Mouse (Mus musculus) macrophage (primary cell): ENCODE measurements around the gene Pde10a. TPM values are rescaled to one million over a fixed set of nuclear protein-coding genes. Genes with fewer than 3 reads are reported as not detected.

ENCODE experiments used
- H3K27ac ChIP-seq: fragments of 350-480 bp; formaldehyde crosslinking; 2 replicates; pipeline ENCODE4 v1.9.0; 2021
- H3K36me3 ChIP-seq: fragments of 350-480 bp; formaldehyde crosslinking; 2 replicates; pipeline ENCODE4 v1.9.0; 2021; ENCODE audit errors: inconsistent target
- H3K4me3 ChIP-seq: fragments of 350-480 bp; formaldehyde crosslinking; 2 replicates; pipeline ENCODE4 v1.9.0; 2021; ENCODE audit errors: inconsistent target
- H3K79me2 ChIP-seq: fragments of 350-480 bp; formaldehyde crosslinking; 2 replicates; pipeline ENCODE4 v1.9.0; 2021; ENCODE audit errors: inconsistent target
- WGBS: methylation state at CpG from one replicate; pipeline ENCODE4 v1.1.7; 2026; ENCODE audit warnings: inconsistent platforms; ENCODE audit not compliant: missing documents; 5-methylcytosine and 5-hydroxymethylcytosine counted together
- polyA plus RNA-seq: library from polyadenylated mRNA; stranded (reverse); fragments of 250-400 nt; gene quantifications from 3 replicates; pipeline ENCODE4 v1.2.4, GENCODE M21; 2018; ENCODE audit warnings: inconsistent platforms

The Pde10a gene
- polyA plus RNA-seq, 1 experiment from 2014 or later: 0.27 TPM

DNA sequence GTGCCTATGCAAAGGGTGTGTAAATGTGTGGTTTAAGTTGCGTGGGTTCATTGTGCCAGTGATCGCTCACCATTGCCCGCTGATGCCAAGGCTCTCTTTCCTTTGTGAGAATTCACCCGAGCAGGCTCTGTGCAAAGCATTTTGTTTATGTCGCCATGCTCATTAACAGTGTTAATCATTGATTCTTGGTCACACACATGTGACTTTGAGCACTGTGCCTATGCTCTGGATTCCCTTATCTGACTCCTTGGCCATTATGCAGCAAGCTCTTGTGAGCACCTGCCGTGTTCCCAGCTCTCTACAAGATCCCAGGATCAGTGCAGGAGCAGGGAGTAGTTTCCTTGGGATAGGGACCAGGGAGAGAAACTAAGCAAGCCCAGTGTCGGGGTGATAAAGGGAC lies 318.8 kb downstream of the Pde10a start:
- WGBS: 95% methylated on average over 7 of the region's 7 CpGs

DNA sequence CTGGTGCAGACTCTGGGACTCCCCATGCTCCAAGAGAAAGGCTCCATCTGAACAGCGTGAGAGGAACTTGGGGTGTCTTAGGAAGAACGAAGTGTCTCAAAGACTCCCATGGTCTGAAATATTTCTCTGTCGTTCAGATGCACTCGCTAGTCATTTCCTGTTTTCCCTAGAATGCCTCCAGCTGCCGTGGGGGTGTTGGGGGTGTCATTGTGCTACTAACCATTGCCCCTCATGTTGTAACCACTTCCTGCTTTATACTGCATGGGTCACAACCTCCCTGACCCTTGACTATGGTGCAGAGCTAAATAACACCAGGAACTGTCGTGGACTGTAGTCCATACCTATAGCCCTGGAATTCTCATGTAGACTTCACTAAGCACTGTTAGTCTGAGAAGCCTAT lies 321.3 kb downstream of the Pde10a start:
- no peak overlapping the region for H3K27ac ChIP-seq
- 7% methylated on average over 6 of the region's 6 CpGs for WGBS

More for the DNA sequence above, 318.8 kb downstream of the Pde10a start:
- no peak overlapping the region for H3K4me3 ChIP-seq
- no peaks in the 10 kb centered on the region for H3K36me3 ChIP-seq
- H3K79me2 ChIP-seq: no peaks in the 10 kb centered on the region
- no peak overlapping the region for H3K27ac ChIP-seq

DNA sequence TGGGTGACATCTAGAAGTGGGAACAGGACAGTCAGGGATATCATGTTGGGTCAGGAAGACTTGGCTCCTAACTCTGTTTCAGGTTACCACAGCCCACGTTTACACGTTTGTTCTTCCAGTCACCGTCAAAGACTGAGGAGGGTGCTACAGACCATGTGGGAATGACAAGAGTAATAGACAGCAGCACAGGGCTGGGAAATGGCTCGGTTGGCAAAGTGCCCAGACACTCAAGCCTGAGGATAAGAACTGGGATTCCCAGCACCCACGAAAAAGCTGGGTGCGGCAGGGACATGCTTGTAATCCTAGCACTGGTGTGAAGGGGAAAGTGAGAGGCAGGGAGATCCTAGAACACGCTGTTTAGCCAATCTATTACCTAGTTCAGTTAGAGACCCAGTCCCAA lies 322.4 kb downstream of the Pde10a start:
- Histone ChIP-seq H3K79me2 (no peaks in the 10 kb centered on the region), H3K36me3 (no peaks in the 10 kb centered on the region), H3K27ac (no peak overlapping the region), H3K4me3 (no peak overlapping the region)
- WGBS: 94% methylated on average over 7 of the region's 7 CpGs

More for the DNA sequence above, 321.3 kb downstream of the Pde10a start:
- Histone ChIP-seq H3K4me3 (no peak overlapping the region), H3K36me3 (no peaks in the 10 kb centered on the region), H3K79me2 (no peaks in the 10 kb centered on the region)

DNA sequence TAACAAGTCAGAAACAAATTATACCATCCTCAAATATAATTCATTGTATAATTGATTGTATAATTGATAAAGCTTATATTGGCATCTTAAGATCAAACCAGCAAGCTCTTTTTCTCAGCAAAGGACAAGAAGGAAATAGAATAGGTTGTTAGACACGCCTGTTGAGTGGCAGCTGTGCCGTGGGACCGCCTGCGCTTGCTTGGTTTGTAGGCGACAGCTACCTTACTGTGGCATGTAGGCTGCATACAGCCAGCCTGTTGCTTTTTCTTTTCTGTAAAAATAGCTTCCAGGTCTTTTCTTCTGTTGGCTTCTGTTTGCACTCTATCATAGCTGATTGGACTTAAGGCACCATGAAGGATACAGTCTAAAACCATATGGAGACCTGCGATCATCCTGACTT lies 326.7 kb downstream of the Pde10a start:
- Histone ChIP-seq H3K79me2 (no peaks in the 10 kb centered on the region), H3K36me3 (no peaks in the 10 kb centered on the region), H3K27ac (no peak overlapping the region), H3K4me3 (no peak overlapping the region)
- 97% methylated on average over 6 of the region's 6 CpGs for WGBS

DNA sequence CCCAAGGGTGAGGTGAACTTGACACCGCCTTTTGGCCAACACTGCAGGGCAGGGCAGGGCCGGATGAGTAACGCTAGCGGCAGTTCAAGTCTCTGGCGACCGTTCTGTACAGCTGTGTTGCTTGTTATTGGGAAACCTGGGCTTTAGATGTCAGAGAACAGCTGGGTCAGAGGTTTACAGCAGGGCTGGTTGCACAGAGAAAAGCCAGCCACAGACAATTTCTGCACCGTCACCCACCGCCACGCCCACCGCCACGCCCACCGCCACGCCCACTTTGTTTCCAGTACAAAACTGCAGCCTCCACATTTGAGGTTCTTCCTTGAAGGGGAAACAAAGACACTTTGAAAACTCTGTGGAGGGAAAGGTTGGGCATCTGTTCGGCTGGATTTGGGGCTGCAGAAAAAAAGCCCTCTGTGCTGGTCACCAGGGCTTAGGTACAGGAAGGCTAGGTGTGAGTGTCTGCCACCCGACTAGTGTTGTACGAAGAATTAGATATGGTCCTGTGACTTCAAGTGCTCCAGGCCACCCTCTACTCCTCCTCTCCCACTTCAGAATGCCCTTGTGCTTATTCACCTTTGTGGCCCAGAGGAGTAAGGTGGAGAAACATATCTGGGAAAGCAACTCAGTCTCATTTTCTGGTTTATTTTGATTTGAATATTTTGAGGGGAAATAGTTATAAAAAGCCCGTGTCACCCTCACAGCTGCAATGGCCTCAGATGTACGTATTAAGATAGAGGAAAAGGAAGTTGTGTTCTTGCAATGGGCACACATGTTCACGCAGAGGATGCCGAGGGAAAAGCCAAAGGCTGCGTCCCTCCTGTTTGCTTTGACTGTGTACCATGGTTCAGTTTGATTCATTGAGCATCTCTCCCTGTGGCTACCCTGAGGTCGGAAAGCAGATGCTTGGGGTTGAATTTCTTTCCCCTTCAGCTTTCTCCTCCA lies 331.5 kb downstream of the Pde10a start:
- H3K79me2 ChIP-seq: no peaks in the 10 kb centered on the region
- no peaks in the 10 kb centered on the region for H3K36me3 ChIP-seq
- no peak overlapping the region; the same call in 1 of the 2 replicates for H3K4me3 ChIP-seq
- 10% methylated on average over 22 of the region's 22 CpGs for WGBS
- no peak overlapping the region for H3K27ac ChIP-seq

DNA sequence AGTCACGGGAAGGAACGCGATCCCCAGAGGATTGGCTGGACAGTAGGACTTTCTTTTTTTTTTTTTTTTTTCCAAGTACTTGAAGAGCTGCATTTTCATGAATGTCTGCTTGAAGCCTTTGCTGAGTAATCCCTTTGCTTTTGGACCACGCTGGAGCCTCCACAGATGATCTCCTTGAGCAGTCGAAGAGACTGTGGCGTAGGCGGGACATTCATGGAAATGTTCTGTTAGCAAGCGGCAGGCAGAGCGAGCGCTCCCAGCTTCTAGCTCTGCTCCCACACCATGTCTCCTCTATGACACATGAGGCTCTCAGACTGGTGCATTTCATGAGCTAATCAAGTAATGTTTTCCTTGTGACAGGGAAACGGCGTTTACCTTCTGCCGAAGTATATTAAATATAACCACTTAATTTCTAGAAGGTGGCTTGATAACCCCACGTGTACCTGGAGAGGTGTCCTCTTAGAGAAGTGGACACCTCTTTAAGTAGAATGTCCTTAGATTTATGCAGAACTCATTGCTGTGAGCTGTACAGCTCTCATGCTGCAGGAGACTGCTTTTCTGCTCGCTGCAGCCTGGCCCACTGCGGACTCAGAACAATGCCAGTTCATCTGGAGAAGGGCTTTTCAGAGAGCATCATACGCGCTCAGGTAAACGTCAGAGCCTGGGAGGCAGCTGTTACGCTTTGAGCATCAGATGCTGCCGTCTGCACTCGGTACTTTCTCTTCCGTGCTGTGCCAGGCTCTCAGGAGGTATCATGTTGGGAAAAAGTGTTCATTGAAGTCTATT lies 333.7 kb downstream of the Pde10a start:
- Histone ChIP-seq H3K79me2 (no peaks in the 10 kb centered on the region), H3K27ac (no peak overlapping the region), H3K36me3 (no peaks in the 10 kb centered on the region), H3K4me3 (no peak overlapping the region)
- 94% methylated on average over 23 of the region's 23 CpGs for WGBS

DNA sequence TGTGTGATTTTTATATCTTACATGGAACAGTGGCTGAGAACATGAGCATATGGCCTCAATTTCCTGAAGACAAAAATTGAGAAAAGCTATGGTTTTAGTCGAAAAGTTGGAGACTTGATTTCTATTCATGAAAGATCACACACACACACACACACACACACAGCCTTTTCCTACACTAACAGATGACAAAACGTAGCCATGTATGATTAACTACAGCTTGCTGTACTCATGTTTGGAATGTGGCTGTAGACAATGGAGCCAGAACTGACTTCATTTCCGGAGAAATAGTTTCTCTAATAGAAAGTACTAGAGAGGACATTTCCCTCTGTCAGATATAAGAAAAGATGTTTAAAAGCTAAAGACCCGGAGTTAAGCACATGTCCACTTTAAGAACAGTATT lies 334.3 kb downstream of the Pde10a start:
- H3K4me3 ChIP-seq: no peak overlapping the region
- no peaks in the 10 kb centered on the region for H3K36me3 ChIP-seq
- WGBS: 59% methylated on average over 4 of the region's 4 CpGs
- no peaks in the 10 kb centered on the region for H3K79me2 ChIP-seq
- no peak overlapping the region for H3K27ac ChIP-seq

DNA sequence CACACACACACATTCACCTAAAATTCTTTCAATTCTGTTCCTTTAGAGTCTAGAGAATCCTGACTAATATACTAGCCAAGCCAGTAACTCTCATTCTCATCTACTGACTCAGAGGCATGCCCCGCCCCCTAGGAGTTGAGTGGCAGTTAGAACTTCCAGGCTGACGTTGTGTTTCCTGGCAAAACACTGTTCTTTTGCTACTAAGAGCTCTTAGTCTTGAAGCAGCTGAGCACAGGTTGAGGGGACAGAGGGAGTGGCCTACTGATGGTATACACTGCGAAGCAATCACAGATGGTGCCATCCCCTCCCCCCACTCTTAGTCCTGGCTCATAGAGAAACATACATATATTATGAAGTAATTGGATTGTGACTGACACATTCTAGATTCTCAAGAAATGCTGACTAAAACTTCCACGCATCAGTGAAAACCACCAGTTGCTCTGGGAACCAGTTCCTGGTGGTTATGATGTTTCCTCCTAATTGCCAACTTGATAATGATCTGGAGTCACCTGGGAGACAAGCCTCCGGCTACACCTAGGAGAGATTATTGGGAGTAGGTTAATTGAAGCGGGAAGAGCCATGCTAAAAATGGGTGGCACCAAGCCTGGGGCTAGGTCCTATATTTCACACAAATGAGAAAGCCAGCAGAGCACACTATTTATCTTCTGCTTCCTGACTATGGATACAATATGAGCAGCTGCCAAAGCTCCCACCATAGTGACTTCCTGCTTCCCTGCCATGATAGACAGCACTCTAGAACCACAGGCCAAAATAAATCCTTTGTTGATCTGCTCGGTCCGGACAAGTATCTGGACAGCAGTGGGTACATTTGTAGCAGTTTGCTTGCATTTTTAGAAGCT lies 339.7 kb downstream of the Pde10a start:
- WGBS: 65% methylated on average over 8 of the region's 8 CpGs
- no peak overlapping the region for H3K4me3 ChIP-seq
- H3K27ac ChIP-seq: no peak overlapping the region
- no peaks in the 10 kb centered on the region for H3K79me2 ChIP-seq
- H3K36me3 ChIP-seq: no peaks in the 10 kb centered on the region

DNA sequence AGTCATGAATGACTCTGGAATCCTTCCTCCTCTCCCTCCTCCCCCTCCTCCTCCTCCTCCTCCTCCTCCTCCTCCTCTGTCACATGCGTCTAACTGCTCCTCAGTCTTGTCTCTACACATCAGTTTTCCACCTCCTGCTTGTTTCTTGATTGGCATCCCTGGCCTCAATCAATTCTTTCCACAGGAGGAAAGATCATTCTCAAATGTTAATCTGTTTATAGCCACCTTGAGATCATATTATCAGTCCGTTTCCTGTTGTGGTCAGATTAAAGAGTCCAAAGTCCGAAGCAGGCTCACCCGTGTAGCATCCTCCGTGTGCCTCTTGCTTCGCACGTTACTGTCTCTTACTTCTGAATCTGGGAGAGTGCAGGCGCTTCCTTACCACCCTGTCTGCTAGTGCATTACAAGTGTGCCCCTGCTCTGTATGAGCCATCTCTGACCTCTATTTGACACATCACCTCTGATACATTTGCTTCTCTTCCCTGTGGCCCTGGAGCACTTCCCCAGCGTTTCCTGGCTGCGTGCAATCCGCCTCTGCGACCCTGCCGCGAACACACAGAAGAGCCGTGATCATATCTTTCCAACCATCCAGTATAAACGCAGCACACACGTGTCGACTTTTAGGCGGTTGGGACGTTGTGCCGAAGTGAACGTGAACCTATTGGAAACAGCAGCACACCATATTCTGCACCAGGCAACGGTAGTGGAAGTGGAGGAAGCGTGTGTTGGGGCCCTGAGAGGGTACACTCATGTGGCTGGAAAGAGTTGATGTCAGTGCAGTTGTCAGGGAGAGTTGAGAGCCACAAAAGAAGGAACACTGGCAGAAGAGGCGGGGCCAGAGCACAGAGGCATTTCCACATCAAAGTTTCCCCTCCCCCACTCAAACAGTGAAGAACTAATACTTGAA lies 342.4 kb downstream of the Pde10a start:
- WGBS: 9% methylated on average over 24 of the region's 25 CpGs
- Histone ChIP-seq H3K4me3 (0 out of 2 replicates have a peak overlapping the region, but pooled peaks have one; percentile 3), H3K79me2 (no peaks in the 10 kb centered on the region), H3K36me3 (no peaks in the 10 kb centered on the region), H3K27ac (peak overlapping the region; percentile 38)

DNA sequence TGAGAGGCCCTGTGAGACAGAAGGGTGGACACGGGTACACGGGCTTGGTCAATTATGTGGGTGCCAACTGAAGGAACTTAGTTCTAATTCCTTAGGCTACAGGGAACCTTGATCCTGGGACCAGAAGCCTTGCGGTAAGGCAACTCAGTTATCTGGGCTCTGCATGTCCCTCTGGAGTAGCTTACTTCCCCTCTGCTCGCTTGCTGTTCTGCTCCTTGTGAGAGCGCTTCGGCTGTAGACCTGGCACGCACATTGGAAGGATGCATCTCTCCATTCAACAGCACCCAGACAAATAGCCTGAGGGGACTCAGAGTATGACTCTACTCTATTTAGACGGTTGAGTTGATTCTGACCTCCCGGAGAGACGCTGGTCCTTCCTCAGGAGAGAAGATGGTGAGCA lies 344.1 kb downstream of the Pde10a start:
- 64% methylated on average over 10 of the region's 10 CpGs for WGBS
- Histone ChIP-seq H3K36me3 (no peaks in the 10 kb centered on the region), H3K79me2 (no peaks in the 10 kb centered on the region), H3K27ac (no peak overlapping the region), H3K4me3 (no peak overlapping the region)

DNA sequence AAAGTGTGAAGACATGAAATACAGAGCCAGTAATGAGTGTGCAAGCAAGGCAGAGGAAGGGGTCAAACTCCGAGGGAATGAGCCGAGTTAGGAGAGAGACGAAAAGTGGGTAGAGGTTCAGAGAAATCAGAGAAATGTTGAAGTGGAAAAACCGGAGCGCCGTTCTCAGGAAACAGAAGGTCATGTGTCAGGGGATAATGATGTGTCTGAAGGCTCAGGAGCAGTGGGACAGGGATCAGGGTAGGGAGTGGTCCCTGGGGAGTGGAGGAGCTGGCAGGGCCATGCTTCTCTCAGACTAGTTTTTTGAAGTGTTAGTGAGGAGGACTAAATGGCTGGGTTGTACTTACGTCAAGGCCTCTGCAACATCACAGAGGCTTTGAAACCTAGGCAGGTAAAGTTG lies 345.7 kb downstream of the Pde10a start:
- Histone ChIP-seq H3K27ac (no peak overlapping the region), H3K36me3 (no peaks in the 10 kb centered on the region), H3K4me3 (no peak overlapping the region), H3K79me2 (no peaks in the 10 kb centered on the region)
- WGBS: 95% methylated on average over 7 of the region's 7 CpGs

DNA sequence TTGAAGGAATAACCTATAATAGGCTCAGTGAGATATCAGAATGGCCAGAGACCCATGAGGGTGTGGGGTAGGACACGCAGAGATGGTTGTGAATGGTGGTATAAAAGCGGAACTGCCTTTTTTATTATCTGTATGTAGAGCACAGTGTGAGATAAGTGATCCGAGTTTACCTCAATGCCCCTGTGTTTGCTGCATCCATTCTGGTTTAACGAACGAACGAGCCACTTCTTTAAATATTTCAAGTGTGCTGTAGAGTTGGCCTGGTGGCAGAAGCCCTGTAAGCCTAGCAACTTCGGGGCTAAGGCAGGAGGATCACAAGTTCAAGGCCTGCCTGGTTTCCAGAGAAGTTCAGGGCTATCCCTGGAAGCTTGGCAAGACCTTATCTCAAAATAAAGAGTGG lies 346.2 kb downstream of the Pde10a start:
- no peak overlapping the region for H3K4me3 ChIP-seq
- H3K27ac ChIP-seq: no peak overlapping the region
- WGBS: 98% methylated on average over 7 of the region's 7 CpGs
- no peaks in the 10 kb centered on the region for H3K79me2 ChIP-seq
- no peaks in the 10 kb centered on the region for H3K36me3 ChIP-seq

DNA sequence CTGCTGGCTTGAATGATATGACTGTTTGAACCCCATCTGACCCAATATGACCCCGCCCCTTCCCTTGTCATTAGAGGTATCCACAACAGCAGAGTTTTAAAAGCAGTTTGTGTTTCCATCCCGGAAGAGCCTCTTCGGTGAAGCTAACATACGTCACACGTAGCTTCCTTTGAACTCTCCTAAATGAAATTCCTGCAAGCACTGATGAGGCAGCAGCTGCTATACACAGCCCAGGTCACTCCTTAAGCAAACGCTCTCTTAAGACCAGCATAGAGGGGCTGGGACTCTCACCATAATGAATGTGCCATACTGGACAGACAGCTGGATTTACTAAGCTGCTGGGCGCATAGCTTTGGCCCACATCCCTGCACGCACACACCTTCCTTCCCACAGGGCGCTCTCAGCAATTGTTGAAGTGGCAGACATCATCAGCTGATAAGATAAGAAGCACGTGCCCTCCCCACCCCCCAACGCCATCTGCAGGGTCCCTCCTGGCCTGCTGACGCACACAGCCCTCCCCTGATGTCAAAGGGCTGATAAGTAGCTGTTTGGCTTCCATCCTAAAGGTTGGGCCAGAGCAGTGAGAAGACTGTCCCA lies 346.9 kb downstream of the Pde10a start:
- 44% methylated on average over 12 of the region's 12 CpGs for WGBS
- Histone ChIP-seq H3K79me2 (no peaks in the 10 kb centered on the region), H3K36me3 (no peaks in the 10 kb centered on the region), H3K27ac (no peak overlapping the region), H3K4me3 (no peak overlapping the region)
